Mouse (Mus musculus): ENCODE results near the gene Auts2.

- TF ChIP-seq POLR2A (IDR thresholded peaks at IDR 0.05; ENCODE audit: borderline replicate concordance, extremely low read depth, low read depth, low read length) (no peak), CTCF (IDR thresholded peaks at IDR 0.05; ENCODE audit: insufficient read depth, low read length) (no peak)
These were observed 948.5 kb downstream of the Auts2 start for GRCm38 (mm10) chr5:131594597-131594996.

All from lung, adult 2 months (tissue).